In genomic region chr8:6582732-6583131, GRCm38 (mm10) we compare ENCODE assay signal across 12 mouse cellular contexts.
"Had no signal": no experiment of that assay in that cellular context is flagged by ENCODE, and none has a peak within 500 bp of the region (broad histone marks: within the 10 kb centered on the region; RNA-seq: fewer than 3 reads in every experiment).

No protein-coding gene starts in this region.

- DNase-seq: retina, postnatal 1 day; right cerebral cortex, adult 18-20 months; right cerebral cortex, postnatal 14 days; right cerebral cortex, postnatal 25 days; right cerebral cortex, postnatal 4 days; spleen, adult 18-20 months; thymus, adult 18-20 months; thymus, adult 2 months; thymus, postnatal 14 days; thymus, postnatal 25 days; thymus, postnatal 36 days; thymus, postnatal 4 days had no signal
